Mouse (Mus musculus) NIH3T3 (cell line): ENCODE data around the gene Fbxo3.
"Not testable (repeated sequence)": the region's sequence is repeated elsewhere in the genome, so short reads cannot be mapped to it uniquely, and the experiment has no call there.

Experiments used
- DNase-seq: peaks from one replicate; pipeline ENCODE4 v3.0.0-alpha.2; 2012; ENCODE audit warnings: low read depth

Fbxo3 gene

DNA sequence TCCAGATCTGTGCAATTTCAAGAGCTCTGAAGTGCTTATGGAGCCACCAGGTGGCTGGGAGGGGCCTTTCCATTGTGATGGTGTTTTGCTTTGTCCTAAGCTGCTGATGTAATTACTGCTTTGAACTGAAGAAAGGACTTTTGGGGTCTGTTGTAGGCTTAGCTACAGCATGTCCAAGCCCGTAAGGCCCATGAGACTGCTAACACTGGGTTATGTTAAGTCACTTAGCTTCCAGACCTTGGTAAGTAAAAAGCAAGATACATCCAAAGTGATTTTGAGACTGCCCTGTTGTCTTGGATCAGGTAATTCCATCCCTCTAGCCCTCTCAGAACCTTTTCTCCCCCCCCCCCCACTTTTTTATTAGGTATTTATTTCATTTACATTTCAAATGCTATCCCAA is 69.3 kb downstream of the Fbxo3 start:
- not testable (repeated sequence) for DNase-seq

DNA sequence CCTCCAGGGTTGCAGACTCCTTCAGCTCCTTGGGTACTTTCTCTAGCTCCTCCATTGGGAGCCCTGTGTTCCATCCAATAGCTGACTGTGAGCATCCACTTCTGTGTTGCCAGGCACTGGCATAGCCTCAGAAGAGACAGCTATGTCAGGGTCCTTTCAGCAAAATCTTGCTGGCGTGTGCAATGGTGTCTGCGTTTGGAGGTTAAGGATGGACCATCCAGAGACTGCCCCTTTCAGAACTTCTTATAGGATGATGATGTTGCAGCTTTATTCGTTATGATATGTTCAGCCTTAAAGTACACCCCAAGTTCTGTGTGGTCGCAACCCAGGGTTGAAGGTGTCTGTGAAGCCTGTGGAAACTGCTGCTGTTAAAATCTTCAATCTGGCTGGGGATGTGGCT is 69.9 kb downstream of the Fbxo3 start:
- DNase-seq = not testable (repeated sequence)

DNA sequence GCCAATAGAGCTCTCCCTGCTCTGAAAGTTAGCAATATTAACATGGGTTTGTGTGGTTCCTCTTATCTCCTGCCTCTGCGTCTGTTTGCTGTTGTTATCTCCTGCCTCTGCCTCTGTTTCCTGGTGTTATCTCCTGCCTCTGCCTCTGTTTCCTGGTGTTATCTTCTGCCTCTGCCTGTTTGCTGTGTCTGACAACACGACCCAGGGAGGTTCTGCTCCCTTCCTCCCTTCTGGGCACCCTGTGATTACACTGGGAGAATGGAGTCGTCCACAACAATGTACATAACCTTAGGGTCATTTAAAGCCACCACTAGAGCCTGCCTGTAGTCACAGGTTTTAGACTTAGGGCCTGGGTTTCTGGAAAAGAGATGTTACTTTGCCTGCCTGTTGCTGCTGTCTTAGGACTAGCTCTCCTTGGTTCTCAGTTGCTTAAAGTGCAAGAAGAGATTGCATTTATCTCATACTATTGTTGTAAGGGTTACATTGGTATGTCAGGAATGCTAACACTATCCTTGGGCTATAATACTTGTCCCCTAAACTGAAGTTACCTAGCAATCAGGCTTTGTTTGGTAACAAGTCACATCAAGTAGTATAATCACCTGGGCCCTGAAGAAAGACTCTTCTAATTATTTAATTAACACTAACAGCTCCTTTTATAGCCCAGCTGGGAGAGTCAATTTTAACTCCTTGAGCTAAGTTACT is 71.2 kb downstream of the Fbxo3 start:
- DNase-seq = no peak

DNA sequence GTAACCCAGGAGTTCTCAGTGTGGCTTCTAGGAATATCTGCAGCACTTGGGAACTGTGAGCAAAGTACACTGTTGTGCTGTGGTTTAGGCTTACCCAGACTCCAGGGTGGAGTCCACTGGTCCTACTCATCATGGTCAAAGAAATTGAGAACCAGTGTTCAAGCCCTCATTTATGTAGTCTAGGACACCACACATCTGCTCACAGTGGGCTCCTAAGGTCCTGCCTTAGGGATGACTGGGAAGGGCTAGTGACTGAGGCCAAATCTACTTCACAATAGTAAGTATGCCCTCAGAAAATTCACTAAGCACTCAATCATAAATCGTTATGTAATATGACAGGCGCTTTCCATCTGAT is 71.7 kb downstream of the Fbxo3 start:
- DNase-seq = no peak

GRCm38 (mm10) chr2:104099946-104100345 is 72.4 kb downstream of the Fbxo3 start:
- no peak for DNase-seq

DNA sequence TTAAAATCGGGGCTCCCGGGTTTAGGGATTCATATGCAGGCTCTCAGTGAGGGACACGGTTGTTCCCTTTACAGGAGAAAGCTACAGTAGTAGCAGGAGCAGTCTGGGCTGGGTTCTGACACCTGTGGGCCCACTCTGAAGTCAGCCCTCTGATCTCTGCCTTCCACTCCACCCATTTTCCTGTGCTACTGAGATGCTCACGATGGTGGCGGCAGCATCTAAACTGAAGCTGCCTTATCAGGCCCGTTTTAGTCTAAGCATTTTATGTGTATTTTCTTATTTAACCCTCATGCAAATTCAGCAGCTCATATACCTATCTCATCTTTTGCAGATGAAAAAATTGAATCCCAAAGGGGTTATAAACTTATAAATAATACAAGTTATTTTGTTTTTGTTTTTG is 77.3 kb downstream of the Fbxo3 start:
- DNase-seq = no peak

GRCm38 (mm10) chr2:104109021-104109420 is 81.5 kb downstream of the Fbxo3 start:
- not testable (repeated sequence) for DNase-seq

DNA sequence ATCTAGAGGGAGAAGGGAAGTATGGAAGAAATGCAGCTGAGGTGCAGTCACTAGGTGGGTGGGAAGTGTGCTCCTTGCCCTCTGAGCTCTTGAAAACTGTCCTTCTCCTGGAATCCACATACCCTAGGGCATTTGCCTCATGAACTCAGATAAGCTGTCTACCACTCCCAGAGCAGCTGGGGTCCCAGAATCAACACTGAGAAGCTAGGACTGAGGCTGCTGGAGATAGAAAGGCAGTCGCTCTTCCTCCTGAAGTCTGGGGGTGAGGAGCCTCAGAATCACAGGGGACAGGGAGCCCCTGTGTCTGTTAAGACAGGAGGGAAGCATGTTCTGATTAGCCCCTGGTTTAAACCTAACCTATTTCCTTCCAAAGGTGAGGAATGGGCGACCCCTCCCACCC is 82.0 kb downstream of the Fbxo3 start:
- no peak for DNase-seq

- no peak for DNase-seq
Measured at GRCm38 (mm10) chr2:104110031-104110430, 82.5 kb downstream of the Fbxo3 start.

GRCm38 (mm10) chr2:104111170-104111797 is 83.8 kb downstream of the Fbxo3 start:
- DNase-seq = not testable (repeated sequence)
